15 mouse cellular contexts compared by ENCODE assay signal in genomic region chr11:33221566-33222365, GRCm38 (mm10). TPM values are rescaled to one million over a fixed set of nuclear protein-coding genes. Genes with fewer than 3 reads are reported as not detected.
A peak's percentile ranks its signal among the peaks of the same experiment; 100 is the strongest.
DNase-seq lines count a peak whose midpoint lies in the region; ATAC-seq and TF ChIP-seq lines count a peak whose summit lies in the region.
"Had no signal": no experiment of that assay in that cellular context is flagged by ENCODE, and none has a peak within 500 bp of the region (broad histone marks: within the 10 kb centered on the region; RNA-seq: fewer than 3 reads in every experiment).

No protein-coding gene starts in this region.

- no peak overlapping the region for H3K4me2 ChIP-seq in intestine, embryonic 14.5 days (ENCODE audit: low read length)
- no peak overlapping the region for H3K4me2 ChIP-seq in intestine, postnatal 0 days (replicated peaks; ENCODE audit: low read depth)
- H3K4me2 ChIP-seq in neural tube, embryonic 13.5 days, result no peak overlapping the region
- no peak overlapping the region for H3K4me2 ChIP-seq in neural tube, embryonic 15.5 days
- H3K4me2 ChIP-seq: liver, embryonic 13.5 days had no signal

- no peak for TF ChIP-seq CTCF in intestine, postnatal 0 days (IDR thresholded peaks at IDR 0.05; ENCODE audit: low read depth)

- no peak overlapping the region for H3K4me3 ChIP-seq in intestine, embryonic 14.5 days (ENCODE audit: low read depth, low read length)
- H3K4me3 ChIP-seq in intestine, postnatal 0 days (ENCODE audit: low read depth, low read length), result no peak overlapping the region
- no peak overlapping the region for H3K4me3 ChIP-seq in neural tube, embryonic 13.5 days
- H3K4me3 ChIP-seq in neural tube, embryonic 15.5 days (replicated peaks), result no peak overlapping the region
- H3K4me3 ChIP-seq: gastrocnemius, adult 2 months; liver, embryonic 13.5 days; midbrain, embryonic 10.5 days had no signal

- peak; percentile 40; the same call in 1 of the 2 replicates for ATAC-seq in intestine, embryonic 14.5 days (replicated peaks; ENCODE audit: low FRiP score, low TSS enrichment, low read depth)
- no peak for ATAC-seq in intestine, postnatal 0 days
- ATAC-seq in neural tube, embryonic 13.5 days (ENCODE audit: low read depth), result no peak
- no peak for ATAC-seq in neural tube, embryonic 15.5 days (ENCODE audit: low FRiP score)

- no peaks in the 10 kb centered on the region for H3K9me3 ChIP-seq in intestine, embryonic 14.5 days (ENCODE audit: control insufficient read depth, low read length)
- H3K9me3 ChIP-seq in intestine, postnatal 0 days (ENCODE audit: control insufficient read depth), result no peaks in the 10 kb centered on the region
- H3K9me3 ChIP-seq in neural tube, embryonic 13.5 days, result no peaks in the 10 kb centered on the region
- H3K9me3 ChIP-seq in neural tube, embryonic 15.5 days (replicated peaks), result no peaks in the 10 kb centered on the region
- H3K9me3 ChIP-seq: liver, embryonic 13.5 days; midbrain, embryonic 10.5 days had no signal

- H3K27me3 ChIP-seq in intestine, embryonic 14.5 days (replicated peaks; ENCODE audit: control insufficient read depth, insufficient read depth, low read length), result no peaks in the 10 kb centered on the region
- no peaks in the 10 kb centered on the region for H3K27me3 ChIP-seq in intestine, postnatal 0 days (replicated peaks; ENCODE audit: control insufficient read depth, insufficient read depth, low read length)
- no peaks in the 10 kb centered on the region for H3K27me3 ChIP-seq in neural tube, embryonic 13.5 days
- no peaks in the 10 kb centered on the region for H3K27me3 ChIP-seq in neural tube, embryonic 15.5 days (replicated peaks)
- H3K27me3 ChIP-seq: liver, embryonic 13.5 days had no signal

- peak; percentile 10 to 52 for DNase-seq in frontal cortex, adult 2 months (ENCODE audit: extremely low spot score in 1 of 2, low spot score in 1 of 2)
- no peak for DNase-seq in frontal cortex, postnatal 25 days (ENCODE audit: low spot score in 2 of 2)
- DNase-seq in intestine, embryonic 14.5 days (ENCODE audit: low spot score), result no peak
- no peak for DNase-seq in neural tube, embryonic 10.5 days (ENCODE audit: extremely low spot score, low spot score)
- no peak for DNase-seq in embryo, embryonic 10.5 days (ENCODE audit: low spot score)
- DNase-seq: adrenal gland, adult 2 months; gastrocnemius, adult 2 months; kidney, adult 8-10 months; layer of hippocampus, postnatal 36 days; liver, embryonic 13.5 days had no signal

- H3K36me3 ChIP-seq in intestine, embryonic 14.5 days (ENCODE audit: control insufficient read depth, insufficient read depth, low read length), result no peaks in the 10 kb centered on the region
- no peaks in the 10 kb centered on the region for H3K36me3 ChIP-seq in intestine, postnatal 0 days (ENCODE audit: control insufficient read depth, insufficient read depth)
- no peaks in the 10 kb centered on the region for H3K36me3 ChIP-seq in neural tube, embryonic 13.5 days
- H3K36me3 ChIP-seq in neural tube, embryonic 15.5 days, result no peaks in the 10 kb centered on the region
- H3K36me3 ChIP-seq: liver, embryonic 13.5 days; midbrain, embryonic 10.5 days had no signal

- H3K9ac ChIP-seq in intestine, embryonic 14.5 days (ENCODE audit: low read length), result no peak overlapping the region
- no peak overlapping the region for H3K9ac ChIP-seq in intestine, postnatal 0 days (ENCODE audit: low read depth, low read length)
- H3K9ac ChIP-seq in neural tube, embryonic 13.5 days, result no peak overlapping the region
- no peak overlapping the region for H3K9ac ChIP-seq in neural tube, embryonic 15.5 days (replicated peaks)
- H3K9ac ChIP-seq: liver, embryonic 13.5 days had no signal

- 46% methylated on average over 11 of the region's 11 CpGs for WGBS in intestine, embryonic 14.5 days
- WGBS in intestine, postnatal 0 days, result 62% methylated on average over 11 of the region's 11 CpGs
- WGBS in neural tube, embryonic 13.5 days, result 71% methylated on average over 11 of the region's 11 CpGs
- WGBS in neural tube, embryonic 15.5 days, result 73% methylated on average over 11 of the region's 11 CpGs

- H3K27ac ChIP-seq in intestine, embryonic 14.5 days (ENCODE audit: low read depth), result no peak overlapping the region
- no peak overlapping the region for H3K27ac ChIP-seq in intestine, postnatal 0 days (ENCODE audit: low read depth, low read length)
- 0 out of 2 replicates have a peak overlapping the region, but pooled peaks have one; percentile 33 for H3K27ac ChIP-seq in neural tube, embryonic 13.5 days (replicated peaks)
- peak overlapping the region; percentile 45; the same call in 1 of the 2 replicates for H3K27ac ChIP-seq in neural tube, embryonic 15.5 days (replicated peaks)
- H3K27ac ChIP-seq: gastrocnemius, adult 2 months; liver, embryonic 13.5 days; midbrain, embryonic 10.5 days had no signal

- H3K4me1 ChIP-seq in intestine, embryonic 14.5 days (replicated peaks; ENCODE audit: control insufficient read depth, insufficient read depth, low read length), result peaks cover 9% of the 10 kb centered on the region
- H3K4me1 ChIP-seq in intestine, postnatal 0 days (replicated peaks; ENCODE audit: control insufficient read depth, insufficient read depth, low read length), result no peaks in the 10 kb centered on the region
- H3K4me1 ChIP-seq in neural tube, embryonic 13.5 days (replicated peaks), result peaks cover 51% of the 10 kb centered on the region
- peaks cover 34% of the 10 kb centered on the region for H3K4me1 ChIP-seq in neural tube, embryonic 15.5 days

RNA-seq across cellular contexts. Expression of gene Tlx3, which starts 18.4 kb away (rescaled TPM):
- not detected in 2 replicates for polyA plus RNA-seq in frontal cortex, adult 2 months (2012; rRNA removed)
- polyA plus RNA-seq in intestine, embryonic 14.5 days (2014; fragmentation: Nextera tagmentation; extraction: Ambion mirVana), result 0.15 and 0.19 TPM in 2 replicates
- polyA plus RNA-seq in intestine, postnatal 0 days (2015; fragmentation: Nextera tagmentation; extraction: Ambion mirVana), result not detected in 2 replicates
- 53.2 and 55.7 TPM in 2 replicates for polyA plus RNA-seq in neural tube, embryonic 13.5 days (2015; fragmentation: Nextera tagmentation; extraction: Ambion mirVana)
- polyA plus RNA-seq in neural tube, embryonic 15.5 days (2015; fragmentation: Nextera tagmentation; extraction: Ambion mirVana), result 20.3 and 23.2 TPM in 2 replicates
- polyA plus RNA-seq: liver, embryonic 13.5 days had no signal

RNA-seq across cellular contexts. Expression of gene Gm12117, which starts 54.8 kb away (rescaled TPM):
- 0.24 and 1.0 TPM in 2 replicates for polyA plus RNA-seq in frontal cortex, adult 2 months (2012; rRNA removed)
- polyA plus RNA-seq in intestine, embryonic 14.5 days (2014; fragmentation: Nextera tagmentation; extraction: Ambion mirVana), result not detected in 2 replicates
- polyA plus RNA-seq in intestine, postnatal 0 days (2015; fragmentation: Nextera tagmentation; extraction: Ambion mirVana), result not detected in 2 replicates
- polyA plus RNA-seq in neural tube, embryonic 13.5 days (2015; fragmentation: Nextera tagmentation; extraction: Ambion mirVana), result not detected in 2 replicates
- not detected in 2 replicates for polyA plus RNA-seq in neural tube, embryonic 15.5 days (2015; fragmentation: Nextera tagmentation; extraction: Ambion mirVana)
- polyA plus RNA-seq: adrenal gland, adult 2 months; liver, embryonic 13.5 days; midbrain, embryonic 10.5 days; neural tube, embryonic 11.5 days had no signal

RNA-seq across cellular contexts. Expression of gene Npm1, which starts 58.8 kb away (rescaled TPM):
- 229 and 238 TPM in 2 replicates for polyA plus RNA-seq in frontal cortex, adult 2 months (2012; rRNA removed)
- polyA plus RNA-seq in intestine, embryonic 14.5 days (2014; fragmentation: Nextera tagmentation; extraction: Ambion mirVana), result 1,263 and 1,282 TPM in 2 replicates
- polyA plus RNA-seq in intestine, postnatal 0 days (2015; fragmentation: Nextera tagmentation; extraction: Ambion mirVana), result 296 and 303 TPM in 2 replicates
- polyA plus RNA-seq in neural tube, embryonic 13.5 days (2015; fragmentation: Nextera tagmentation; extraction: Ambion mirVana), result 495 and 526 TPM in 2 replicates
- 369 and 576 TPM in 2 replicates for polyA plus RNA-seq in neural tube, embryonic 15.5 days (2015; fragmentation: Nextera tagmentation; extraction: Ambion mirVana)

Comparison
In these comparisons a context has a peak if more than half of its experiments do, and no peak if none do; other contexts are left out.
1. DNase-seq: peak in frontal cortex, adult 2 months (2 of 2); none in frontal cortex, postnatal 25 days (0 of 2), intestine, embryonic 14.5 days (single experiment), neural tube, embryonic 10.5 days (single experiment) and embryo, embryonic 10.5 days (single experiment).
2. H3K27ac ChIP-seq: peak in neural tube, embryonic 13.5 days (single experiment) and neural tube, embryonic 15.5 days (single experiment); none in intestine, embryonic 14.5 days (single experiment) and intestine, postnatal 0 days (single experiment).
3. RNA of gene Tlx3, which starts 18.4 kb away (polyA plus RNA-seq): 53.2 to 55.7 TPM in neural tube, embryonic 13.5 days and 20.3 to 23.2 TPM in neural tube, embryonic 15.5 days; 0.15 to 0.19 TPM in intestine, embryonic 14.5 days, not detected in intestine, postnatal 0 days and not detected in frontal cortex, adult 2 months; every median in the first group is over 10 times any median in the second.